Mouse (Mus musculus): ENCODE data around the gene Apoc2.

The Apoc2 gene

DNA sequence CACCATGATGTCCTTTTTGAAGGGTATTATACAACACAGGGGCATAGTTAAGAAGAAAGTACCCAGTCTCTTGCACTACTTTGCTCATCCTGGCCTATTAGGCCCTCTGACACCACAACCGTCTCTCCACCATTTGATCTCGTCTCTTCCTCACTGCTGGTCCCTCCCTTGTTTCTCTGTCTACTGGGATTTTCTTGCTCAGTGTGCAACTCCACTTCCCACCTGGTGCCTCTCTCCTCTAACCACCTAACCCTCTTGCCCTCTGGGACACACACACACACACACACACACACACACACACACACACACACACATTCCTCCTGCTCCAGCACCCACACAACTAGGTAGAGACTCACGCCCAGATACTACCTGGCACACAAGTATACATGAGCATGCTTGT is 1.2 kb upstream of the Apoc2 start:
- no peak for DNase-seq (ENCODE audit: low read depth, low spot score)

DNA sequence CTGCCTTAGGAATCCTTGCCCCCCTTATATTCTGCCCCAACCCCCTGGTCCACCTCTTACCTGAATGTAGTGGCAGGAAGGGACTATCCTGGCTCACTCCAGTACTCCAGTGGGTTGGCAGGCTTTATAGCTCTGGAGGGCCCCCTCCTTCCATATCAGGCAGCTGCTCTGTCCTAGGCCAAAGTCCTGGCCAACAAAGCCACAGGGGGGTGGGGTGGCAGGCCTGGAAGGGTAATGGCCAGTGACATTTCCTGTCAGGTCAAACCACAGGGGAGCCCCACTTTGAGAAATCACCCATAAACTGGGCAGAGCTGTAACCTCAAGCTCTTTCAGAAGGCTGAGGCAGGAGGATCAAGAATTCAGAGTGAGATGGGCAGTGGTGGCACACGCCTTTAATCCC is 1.1 kb downstream of the Apoc2 start:
- DNase-seq (ENCODE audit: low read depth, low spot score) = no peak

DNA sequence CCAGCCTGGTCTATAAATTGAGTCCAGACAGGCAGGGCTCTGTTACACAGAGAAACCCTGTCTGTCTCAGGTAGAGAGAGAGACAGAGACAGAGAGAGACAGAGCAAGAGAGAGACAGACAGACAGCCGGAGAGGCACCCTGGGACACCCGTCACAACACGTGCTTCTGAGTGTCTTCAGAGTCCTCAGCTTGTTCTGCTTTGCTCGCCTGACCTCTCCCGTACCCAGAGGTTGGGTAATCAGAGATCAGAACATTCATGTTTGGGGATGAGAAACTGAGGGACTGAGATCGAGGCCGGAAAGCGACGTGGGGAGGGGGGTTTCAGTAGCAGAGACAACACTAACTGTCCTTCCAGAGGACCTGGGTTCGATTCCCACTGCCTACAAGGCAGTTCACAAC is 1.9 kb downstream of the Apoc2 start:
- DNase-seq (ENCODE audit: low read depth, low spot score) = no peak

DNA sequence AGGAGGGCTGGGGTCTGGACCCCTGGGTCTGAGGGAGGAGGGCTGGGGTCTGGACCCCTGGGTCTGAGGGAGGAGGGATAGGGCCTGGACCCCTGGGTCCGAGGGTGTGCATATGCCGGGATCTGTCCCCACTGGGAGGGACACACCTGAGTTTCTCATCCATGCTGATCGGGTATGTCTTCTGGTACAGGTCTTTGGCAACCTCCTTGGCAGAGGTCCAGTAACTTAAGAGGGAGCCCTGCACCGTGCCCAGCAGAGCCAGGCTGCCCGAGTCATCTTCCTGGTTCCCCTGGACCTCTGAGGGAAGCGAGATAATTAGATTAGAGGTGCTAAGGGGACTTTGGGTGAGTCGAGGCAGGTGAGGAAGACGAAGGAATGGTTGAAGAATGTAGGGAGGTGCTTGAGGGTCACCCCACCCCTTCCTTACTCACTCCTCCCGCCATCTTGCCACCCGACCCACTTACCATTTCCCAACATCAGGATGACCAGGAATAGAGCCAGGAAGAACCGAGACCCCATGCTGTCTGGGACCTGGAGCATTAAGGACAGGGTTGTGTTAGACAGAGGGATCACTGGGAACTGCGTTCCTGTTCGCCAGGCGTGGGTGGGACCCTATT is 4.5 kb downstream of the Apoc2 start:
- DNase-seq (ENCODE audit: low read depth, low spot score) = no peak

DNA sequence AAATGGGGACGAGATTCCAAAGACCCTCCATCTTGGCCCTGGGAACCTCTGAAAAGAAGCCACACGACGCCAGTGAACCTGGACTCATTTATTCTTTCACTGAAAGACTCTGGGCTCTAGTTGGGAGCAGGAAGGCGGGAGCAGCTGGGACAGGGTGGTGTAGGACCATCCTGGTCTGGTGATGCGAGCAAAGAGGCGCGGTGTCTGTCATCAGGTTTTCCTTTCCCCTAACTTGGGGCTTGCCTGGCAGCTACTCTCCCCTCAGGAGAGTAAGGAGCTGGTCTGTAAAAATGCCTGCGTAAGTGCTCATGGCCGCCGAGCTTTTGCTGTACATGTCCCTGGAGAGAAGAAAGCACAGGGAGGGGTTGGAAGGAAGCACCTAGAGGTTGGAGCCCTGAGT is 6.2 kb downstream of the Apoc2 start:
- no peak for DNase-seq (ENCODE audit: low read depth, low spot score)

DNA sequence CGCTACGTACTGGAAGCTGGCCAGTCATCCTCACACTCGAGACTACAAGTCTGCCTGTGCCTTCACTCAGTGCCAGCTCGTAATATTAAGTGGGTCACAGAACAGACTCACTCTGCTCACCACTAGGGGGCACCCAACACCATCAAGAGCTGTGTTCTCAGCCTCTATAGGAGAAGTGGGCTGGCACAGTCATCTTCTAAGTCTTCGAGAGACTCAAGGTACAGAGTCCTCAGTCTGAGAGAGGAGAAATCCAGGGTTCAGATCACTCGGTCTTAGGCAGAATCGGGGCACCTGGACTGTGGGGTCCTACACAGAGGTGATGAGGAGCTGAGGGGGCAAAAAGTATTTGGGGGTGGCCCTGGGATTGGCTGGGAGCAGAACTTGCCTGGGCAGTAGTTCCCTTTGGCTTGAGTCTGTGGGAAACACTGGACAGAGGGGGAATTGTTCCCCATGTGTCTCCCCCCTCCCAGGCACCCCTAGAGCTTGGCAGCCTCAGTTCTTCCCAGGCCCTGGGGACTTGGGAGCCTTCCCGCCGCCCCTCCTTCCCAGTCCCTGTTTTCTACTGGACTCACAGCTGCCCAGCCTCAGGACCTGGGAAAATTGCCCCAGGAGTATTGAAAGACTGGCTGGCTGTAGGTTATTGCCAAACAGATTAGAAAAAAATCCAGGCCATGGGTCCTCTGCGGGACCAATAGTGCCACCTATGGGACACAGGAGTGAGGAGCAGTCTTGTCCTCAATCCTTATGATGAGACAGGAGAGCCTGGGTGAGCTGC is 8.6 kb downstream of the Apoc2 start:
- peak; percentile 87 for DNase-seq (ENCODE audit: low read depth, low spot score)

DNA sequence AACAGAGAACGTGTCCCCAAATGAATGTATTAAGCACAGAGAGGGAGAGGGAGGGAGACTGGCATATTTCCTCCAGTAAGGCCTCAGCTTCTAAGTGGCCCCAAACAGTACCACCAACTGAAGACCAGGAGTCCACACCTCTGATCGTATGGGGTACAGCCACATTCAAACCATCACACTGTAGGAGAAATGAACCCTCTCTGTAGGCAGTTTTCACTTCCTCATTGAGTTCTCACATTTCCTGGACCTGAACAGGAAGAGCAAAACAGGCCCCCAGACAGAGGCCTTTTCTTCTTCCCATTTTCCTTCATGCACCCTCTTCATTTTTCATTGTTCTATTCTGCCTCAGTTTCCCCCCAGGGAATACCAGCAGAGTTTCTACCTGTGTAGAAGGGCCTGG is 10.3 kb downstream of the Apoc2 start:
- DNase-seq (ENCODE audit: low read depth, low spot score) = no peak

DNA sequence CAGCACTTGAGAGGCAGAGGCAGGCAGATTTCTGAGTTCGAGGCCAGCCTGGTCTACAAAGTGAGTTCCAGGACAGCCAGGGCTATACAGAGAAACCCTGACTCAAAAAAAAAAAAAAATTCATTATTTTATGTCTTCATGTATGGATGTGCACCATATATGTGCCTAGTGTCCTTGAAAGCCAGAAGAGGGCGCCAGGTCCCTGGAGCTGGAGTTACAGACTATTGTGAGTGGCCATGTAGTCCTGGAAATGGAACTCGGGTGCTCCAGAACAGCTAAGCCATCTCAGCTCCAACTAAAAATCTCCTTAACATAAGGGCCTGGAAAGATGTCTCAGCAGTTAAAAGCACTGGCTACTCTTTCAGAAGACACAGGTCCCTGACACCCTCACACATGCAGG is 11.0 kb downstream of the Apoc2 start:
- no peak for DNase-seq (ENCODE audit: low read depth, low spot score)

DNA sequence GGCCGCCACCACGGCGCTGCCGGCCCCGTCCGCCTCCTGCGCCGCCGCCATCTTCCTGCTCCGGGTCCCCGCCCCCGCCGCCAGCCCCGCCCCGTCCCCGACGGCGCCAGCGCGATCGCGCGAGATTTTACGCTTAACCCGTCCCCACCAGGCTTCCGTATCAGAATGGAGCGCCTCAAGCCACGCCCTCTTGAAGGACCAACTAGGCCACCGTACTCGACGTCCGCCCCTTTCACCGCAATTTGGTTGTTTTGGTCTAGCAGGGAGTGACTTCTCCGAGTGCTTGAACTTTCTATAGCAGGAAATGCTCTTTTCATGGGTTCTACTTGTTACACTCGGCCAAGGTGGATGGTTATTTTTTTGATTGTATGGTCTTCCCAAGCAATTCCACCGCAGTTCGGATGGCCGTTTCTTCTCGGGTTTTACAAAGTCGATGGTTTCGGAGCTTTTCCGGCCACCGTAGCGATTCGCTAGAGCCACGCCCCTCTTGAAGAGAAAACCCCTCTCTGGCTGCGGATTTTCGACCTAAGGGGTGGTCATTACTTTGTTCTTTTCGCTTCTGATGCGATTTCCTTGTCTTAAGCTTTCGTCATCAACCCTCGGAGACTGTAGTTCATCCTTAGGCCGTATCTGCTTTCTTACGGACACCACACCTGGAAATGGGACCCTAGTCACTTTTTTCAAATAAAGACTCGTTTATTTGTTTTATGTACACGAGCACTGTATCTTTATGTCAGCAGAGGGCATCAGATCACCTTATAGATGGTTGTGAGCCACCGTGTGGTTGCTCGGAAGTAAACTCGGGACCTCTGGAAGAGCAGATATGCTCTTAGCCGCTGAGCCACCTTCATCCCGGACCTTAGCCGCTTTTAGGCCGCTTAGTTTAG is 12.5 kb downstream of the Apoc2 start, which contains the start of gene Clptm1:
Gene Clptm1 (minus strand): TSS at position 79 of the 887 bp plus-strand sequence.
- DNase-seq (ENCODE audit: low read depth, low spot score) = peak; percentile 95

DNA sequence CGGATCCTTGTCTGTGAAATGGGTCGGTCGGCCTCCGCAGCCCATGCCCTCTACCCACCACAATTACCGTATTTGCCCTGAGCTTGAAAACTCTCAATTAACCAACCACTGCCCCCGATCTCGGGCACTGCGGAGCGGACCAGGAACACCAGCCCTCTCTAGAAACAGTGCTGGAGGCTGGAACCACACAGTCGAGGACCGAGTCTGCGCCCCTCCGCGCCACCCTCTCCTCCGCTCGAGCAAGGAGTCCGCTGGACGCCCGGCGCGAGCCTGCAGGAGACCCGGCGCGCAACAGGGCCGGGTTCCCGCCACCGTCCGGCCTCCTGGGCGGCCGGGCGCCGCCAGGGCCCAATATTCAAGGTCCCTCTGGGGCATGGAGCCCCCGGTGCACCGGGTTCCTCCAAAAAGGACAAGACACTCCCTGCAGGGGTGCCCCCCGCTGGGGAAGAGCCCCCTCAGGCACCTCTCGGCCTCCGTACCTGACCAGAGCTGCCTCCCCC is 13.2 kb downstream of the Apoc2 start:
- DNase-seq (ENCODE audit: low read depth, low spot score) = no peak

DNA sequence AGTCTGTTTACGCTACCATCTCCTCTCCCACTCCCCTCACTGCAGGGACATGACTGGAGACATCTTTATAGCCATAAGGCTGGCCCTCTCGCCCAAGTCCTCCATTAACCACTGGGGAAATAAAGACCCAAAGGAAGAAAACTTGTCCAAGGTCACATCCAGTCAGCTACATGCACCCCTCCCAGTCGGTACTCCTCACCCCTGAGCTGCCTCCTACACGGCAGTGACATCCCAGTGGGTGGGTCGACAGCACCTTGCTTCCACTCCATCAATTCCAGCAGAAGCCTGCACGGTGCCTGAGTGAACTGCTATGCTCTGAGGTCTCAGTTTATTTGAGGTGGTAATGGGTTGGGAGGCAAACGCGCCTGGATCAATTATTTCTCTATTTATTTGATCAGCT is 13.8 kb downstream of the Apoc2 start:
- DNase-seq (ENCODE audit: low read depth, low spot score) = no peak

DNA sequence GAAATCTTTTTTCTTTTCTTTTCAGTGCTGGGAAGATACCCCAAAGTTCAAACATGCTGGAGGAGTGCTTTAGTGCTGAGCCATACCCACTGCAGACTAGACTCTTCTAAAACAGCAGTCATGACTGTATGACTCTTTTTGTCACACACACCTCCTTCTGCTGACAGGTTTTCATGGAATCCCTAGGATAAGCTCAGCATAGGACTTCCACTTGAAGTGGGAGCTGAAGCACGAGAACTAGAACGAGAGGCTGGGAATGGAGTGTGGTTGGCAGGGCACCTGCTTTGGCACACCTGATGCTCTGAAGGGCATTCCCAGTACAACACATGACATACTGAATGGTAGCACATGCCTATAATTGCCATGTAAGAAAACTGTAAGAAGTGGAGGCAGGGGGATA is 25.1 kb downstream of the Apoc2 start:
- no peak for DNase-seq (ENCODE audit: low read depth, low spot score)

DNA sequence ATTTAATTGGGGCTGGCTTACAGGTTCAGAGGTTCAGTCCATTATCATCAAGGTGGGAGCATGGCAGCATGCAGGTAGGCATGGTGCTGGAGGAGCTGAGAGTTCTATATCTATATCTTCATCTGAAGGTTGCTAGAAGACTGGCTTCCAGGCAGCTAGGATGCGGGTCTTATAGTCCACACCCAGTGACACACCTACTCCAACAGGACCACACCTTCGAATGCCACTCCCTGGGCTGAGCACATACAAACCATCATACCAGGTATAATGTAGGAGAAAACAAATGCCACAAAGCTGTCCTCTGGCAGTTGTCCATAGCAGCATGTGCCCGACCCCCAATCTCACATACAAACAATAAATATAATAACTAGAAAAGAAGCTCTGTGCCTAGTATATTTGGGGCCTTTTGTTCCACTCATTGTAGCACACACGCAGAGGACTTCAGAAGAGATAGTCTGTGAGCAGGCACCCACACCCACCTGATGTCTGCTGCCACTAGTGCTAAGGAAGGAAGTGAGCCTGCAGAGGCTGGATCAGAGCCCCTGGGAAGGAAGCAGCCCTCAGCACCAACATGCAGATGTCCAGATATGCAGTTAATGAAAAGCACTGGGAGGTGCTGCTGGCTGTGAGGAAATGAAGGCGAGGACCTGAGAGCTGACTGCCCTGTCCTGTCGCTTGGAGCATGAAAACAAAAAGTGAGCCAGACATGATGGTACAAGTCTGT is 26.5 kb downstream of the Apoc2 start:
- no peak for DNase-seq (ENCODE audit: low read depth, low spot score)

DNA sequence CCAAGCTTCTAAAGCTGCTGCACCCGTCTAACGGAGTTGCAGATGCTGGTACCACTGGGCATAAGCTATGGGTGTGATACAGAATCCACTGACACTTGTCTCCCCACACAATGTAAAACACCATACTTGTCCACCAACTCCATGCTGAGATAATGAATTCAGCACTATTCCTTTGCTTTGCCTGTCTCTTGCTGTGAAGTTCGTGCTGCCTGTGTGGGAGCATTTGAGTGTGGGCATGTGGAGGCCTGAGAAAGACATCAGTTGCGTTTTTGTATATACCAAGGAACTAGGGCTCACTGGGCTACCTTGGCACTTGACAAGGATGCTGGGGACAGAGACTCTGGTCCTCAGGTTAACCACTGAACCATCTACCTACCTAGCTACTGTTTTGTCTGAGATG is 36.5 kb downstream of the Apoc2 start:
- no peak for DNase-seq (ENCODE audit: low read depth, low spot score)

DNA sequence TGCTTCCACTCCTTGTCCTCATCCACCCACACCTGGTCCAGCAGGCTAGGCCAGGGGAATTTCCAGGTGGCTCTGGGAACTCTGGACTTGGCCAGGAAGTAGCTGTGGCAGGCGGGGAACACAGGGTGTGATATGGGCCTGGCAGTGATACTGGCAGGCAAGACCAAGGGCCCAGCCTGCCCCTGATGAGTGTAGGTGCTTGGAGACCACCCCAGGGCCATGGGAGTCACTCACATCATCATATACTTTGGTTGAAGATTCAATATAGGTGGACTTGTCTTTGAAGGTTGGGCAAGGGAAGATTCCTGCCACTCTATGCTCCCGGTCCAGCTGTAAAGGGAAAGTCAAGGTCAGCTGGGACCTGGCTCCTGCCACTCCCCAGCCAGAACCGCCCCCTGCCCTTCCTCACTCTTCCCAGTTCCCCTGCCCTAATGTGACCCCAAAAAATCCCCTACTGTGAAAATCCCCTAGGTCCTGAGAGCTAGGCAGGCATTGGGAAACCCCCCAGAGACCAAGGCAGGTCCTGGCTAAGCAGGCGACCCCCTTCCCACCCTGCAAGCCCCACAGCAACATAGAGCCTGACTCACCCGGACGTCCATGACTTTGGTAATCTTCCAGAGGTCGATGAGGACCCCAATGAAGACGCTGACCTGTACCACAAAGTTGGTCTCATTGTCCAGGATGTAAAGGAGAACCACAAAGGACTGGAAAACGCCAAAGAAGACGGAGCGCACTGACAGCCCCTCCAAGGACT is 42.5 kb downstream of the Apoc2 start:
- no peak for DNase-seq (ENCODE audit: low read depth, low spot score)

DNA sequence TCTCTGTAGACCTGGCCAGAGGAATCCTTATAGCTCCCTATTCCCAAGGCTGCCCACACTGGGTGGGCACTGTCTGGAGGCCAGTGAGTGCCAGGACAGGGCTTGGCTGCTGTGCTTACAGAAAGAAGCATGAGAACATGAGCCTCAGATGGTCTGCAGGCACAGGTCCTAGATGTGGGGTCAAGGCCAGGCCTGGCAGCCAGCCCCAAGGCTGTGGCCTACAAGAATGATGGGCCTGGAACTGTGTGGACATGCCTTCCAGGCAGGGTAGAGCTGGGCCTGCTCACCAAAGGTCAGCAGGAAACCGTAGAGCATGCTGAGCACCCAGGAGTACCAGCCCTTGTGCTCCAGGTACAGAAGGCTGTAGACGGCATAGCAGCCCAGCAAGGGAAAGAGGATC is 43.1 kb downstream of the Apoc2 start:
- no peak for DNase-seq (ENCODE audit: low read depth, low spot score)

DNA sequence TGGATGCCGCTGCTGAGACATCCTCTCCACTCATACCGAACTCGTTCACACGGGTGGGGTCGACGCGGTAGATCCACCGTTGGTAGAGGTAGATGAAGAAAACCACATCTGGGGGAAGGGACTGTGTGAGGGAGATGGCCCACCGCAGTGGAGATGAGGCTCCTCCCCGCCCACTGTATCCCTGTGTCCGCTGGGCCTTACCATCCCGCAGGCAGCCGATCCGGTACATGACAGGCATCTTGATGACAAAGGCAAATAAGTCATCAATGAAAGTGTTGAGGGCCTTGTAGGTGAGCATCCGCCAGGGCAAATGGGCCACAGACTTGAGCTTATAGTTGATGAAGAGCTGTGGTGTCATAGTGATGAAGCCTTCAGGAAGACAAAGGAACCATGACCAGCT is 43.9 kb downstream of the Apoc2 start:
- DNase-seq (ENCODE audit: low read depth, low spot score) = no peak

DNA sequence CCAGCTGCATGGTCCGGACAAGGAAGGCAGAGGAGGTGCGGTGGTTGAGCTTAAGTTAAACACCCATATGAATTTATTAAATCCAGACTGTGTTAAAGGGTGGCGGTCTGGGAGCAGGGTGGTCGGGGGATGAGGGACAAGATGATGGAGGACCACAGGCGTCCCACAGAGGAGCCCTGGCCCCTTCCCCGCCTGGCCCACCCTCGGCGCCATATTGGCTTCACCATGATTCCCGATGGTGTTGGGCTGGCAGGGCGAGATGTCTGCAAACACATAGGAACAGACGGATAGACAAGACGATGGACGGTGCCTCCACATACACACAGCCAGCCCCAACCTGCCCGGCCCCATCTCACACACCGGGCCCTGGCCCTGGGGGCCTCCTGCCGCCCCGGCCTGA is 44.5 kb downstream of the Apoc2 start:
- DNase-seq (ENCODE audit: low read depth, low spot score) = no peak

DNA sequence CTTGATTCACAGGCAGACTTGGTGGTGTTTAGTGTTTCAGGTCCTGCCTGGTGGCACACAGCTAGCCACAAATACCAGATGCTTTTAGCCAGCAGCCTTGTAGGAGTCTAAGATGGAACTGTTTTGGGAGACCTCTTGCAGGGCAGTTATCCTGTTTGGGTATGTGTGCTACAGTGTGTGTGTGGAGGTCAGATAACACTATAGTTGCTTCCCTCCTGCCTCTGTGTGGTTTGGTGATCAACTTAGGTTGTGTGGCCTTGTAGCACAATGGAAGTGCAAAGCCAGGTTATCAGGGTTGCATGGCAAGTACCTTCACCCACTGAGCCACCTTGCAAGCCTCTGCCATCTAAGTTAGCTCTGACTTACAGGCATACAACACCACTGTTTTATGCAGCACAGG is 45.0 kb downstream of the Apoc2 start:
- DNase-seq (ENCODE audit: low read depth, low spot score) = no peak

DNA sequence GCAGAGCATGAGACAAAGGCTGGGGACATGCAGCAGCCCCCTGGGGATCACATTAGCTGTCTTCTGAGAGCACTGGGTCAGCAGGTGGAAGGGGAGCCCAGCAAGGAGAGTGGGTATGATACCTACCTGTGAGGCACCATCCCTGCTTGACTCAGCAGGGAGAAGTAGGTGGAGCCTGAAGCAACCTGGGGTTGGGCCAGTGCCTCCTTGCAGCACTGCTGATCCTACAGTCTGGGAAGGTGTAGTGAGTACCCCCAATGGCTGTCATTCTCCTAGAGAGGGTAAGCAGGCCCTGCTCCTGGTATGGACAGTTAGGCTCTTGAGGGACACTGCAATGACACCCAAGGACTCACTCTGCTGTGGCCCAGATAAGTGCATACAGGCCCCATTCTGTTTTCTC is 45.5 kb downstream of the Apoc2 start:
- DNase-seq (ENCODE audit: low read depth, low spot score) = no peak

DNA sequence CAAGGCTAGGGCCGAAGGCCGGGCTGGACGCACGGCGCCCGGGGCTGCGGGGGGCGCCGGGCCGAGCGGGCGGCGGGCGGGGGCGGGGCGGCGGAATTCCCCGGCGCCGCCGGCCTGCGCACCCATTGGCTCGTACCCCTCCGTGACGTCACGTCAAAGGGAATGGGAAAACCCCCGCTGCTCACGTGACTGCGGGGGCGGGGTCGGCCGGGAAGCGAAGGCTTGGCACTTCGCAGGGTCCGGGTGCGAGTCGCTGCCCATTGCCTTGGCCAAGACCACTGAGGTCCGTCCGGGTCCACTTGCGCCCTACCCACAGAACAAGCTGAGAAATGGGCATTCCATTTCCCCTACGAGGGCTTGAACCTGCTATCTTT is 48.4 kb downstream of the Apoc2 start, which contains the start of gene Relb:
Gene Relb (minus strand): TSS at position 78 of the 374 bp plus-strand sequence.
- peak; percentile 62 for DNase-seq (ENCODE audit: low read depth, low spot score)
